Mouse (Mus musculus) heart, adult 2 months (tissue): Measurements from ENCODE around the gene Ptprn2. TPM values are rescaled to one million over a fixed set of nuclear protein-coding genes. Genes with fewer than 3 reads are reported as not detected.

Experiments
- DNase-seq, 2 experiments: peaks; one replicate each; pipeline ENCODE4 v3.0.0; 2021
- H3K27ac ChIP-seq: fragments of 200-600 bp; 2 replicates; pipeline ENCODE4 v1.8.1; 2022
- H3K27me3 ChIP-seq: fragments of 200-500 bp; 2 replicates; pipeline ENCODE4 v1.6.1; 2012; ENCODE audit warnings: mild to moderate bottlenecking, low read length, inconsistent platforms, mixed read lengths; ENCODE audit not compliant: control insufficient read depth, insufficient read depth
- H3K36me3 ChIP-seq: fragments of 200-500 bp; 2 replicates; pipeline ENCODE4 v1.6.1; 2012; ENCODE audit warnings: low read length, inconsistent platforms; ENCODE audit not compliant: control insufficient read depth, insufficient read depth
- H3K4me1 ChIP-seq: fragments of 200-500 bp; 2 replicates; pipeline ENCODE4 v1.6.1; 2011; ENCODE audit warnings: low read length; ENCODE audit not compliant: control insufficient read depth, insufficient read depth
- H3K4me3 ChIP-seq: fragments of 200-600 bp; 2 replicates; pipeline ENCODE4 v1.8.1; 2022
- H3K79me2 ChIP-seq: fragments of 200-500 bp; replicated peaks from 2 replicates; pipeline ENCODE4 v1.6.1; 2012; ENCODE audit warnings: mild to moderate bottlenecking, inconsistent platforms, low read length, moderate library complexity, mixed read lengths; ENCODE audit not compliant: control insufficient read depth, insufficient read depth
- H3K9ac ChIP-seq: fragments of 200-500 bp; 2 replicates; pipeline ENCODE4 v1.6.1; 2012; ENCODE audit warnings: low read depth, mild to moderate bottlenecking, control low read depth, inconsistent platforms, low read length, mixed read lengths
- CTCF ChIP-seq: fragments of 200-600 bp; IDR thresholded peaks from 2 replicates; pipeline ENCODE4 v1.8.1; 2022; ENCODE audit warnings: antibody characterized with exemption, mild to moderate bottlenecking, moderate library complexity
- EP300 ChIP-seq: fragments of 200-500 bp; IDR thresholded peaks from 2 replicates; pipeline ENCODE4 v1.6.1; 2011; ENCODE audit warnings: low read depth, low read length, control low read depth; ENCODE audit not compliant: insufficient read depth
- POLR2A ChIP-seq: fragments of 200-500 bp; IDR thresholded peaks from 2 replicates; pipeline ENCODE4 v1.6.1; 2011; ENCODE audit warnings: mild to moderate bottlenecking, low read depth, low read length, control low read depth; ENCODE audit not compliant: insufficient read depth
- WGBS: fragments of 180-500 bp; shearing (Covaris S2); methylation state at CpG from one replicate; pipeline ENCODE4 v1.1.7; 2018; 5-methylcytosine and 5-hydroxymethylcytosine counted together
- intact Hi-C: fragments of 180-260 bp; cut with DNase I; formaldehyde crosslinking; loops from one replicate; pipeline ENCODE4 v1.15.1; 2025
- polyA plus RNA-seq: library from polyadenylated mRNA; depleted of rRNA; stranded (reverse); fragments of >200 nt; gene quantifications from 2 replicates; pipeline ENCODE4 v1.2.3, GENCODE M21; 2012
- total RNA-seq, 2 experiments: library from RNA; stranded (reverse); gene quantifications; 2 replicates each; pipeline ENCODE4 v1.2.3; 2021

Gene Ptprn2
- total and polyA plus RNA-seq, 3 experiments, result 0.21 to 0.23 TPM; not detected in 1

DNA sequence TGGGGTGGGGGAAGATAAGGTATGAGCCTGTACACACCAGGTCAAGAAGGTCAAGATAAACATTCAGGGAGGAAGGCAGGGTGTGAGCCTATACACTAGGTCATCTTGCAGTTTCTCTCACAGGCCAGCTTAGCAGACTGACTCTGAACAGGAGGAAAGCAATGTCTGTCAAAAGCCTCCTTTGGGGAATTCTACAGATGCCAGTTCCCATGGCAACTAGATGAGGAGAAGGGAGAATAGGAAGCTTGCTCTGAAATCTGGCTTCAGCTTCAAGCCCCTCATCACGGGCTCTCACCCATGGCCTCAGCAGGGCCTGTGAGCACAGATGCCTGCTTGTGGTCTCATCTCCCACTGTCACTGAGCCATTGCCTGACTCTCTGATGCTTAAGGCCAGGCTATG lies 421.9 kb downstream of the Ptprn2 start:
- no peak overlapping the region for H3K27ac ChIP-seq
- H3K79me2 ChIP-seq, result no peaks in the 10 kb centered on the region
- H3K27me3 ChIP-seq, result no peaks in the 10 kb centered on the region
- 36% methylated on average over 1 of the region's 1 CpGs for WGBS
- DNase-seq, result no peak
- H3K4me3 ChIP-seq, result no peak overlapping the region
- no peaks in the 10 kb centered on the region for H3K36me3 ChIP-seq
- H3K4me1 ChIP-seq, result no peaks in the 10 kb centered on the region
- TF ChIP-seq CTCF, result no peak
- intact Hi-C loops, result no loop called here
- no peak overlapping the region for H3K9ac ChIP-seq

DNA sequence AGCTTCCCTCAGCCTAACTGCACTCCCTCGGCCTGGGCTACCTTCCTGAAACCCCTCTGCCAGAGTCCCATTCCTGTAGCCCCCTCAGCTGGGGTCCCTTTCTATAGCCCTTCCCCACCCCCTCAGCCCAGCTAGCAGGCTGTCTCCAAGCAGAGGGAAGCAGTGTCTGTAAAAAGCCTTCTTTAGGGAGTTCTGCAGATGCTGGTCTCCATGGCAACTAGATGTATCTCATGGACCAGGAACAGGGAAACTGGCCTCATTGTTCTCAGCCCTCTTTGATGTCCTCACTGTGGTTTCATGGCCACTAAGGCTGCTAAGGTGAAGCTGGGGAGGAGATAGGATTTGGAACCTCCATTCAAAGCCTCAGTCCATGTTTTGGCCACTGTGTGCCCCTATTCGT lies 423.1 kb downstream of the Ptprn2 start:
- DNase-seq, result no peak
- Histone ChIP-seq H3K36me3 (no peaks in the 10 kb centered on the region), H3K9ac (no peak overlapping the region), H3K27ac (no peak overlapping the region), H3K79me2 (no peaks in the 10 kb centered on the region), H3K4me1 (no peaks in the 10 kb centered on the region), H3K27me3 (no peaks in the 10 kb centered on the region), H3K4me3 (no peak overlapping the region)
- intact Hi-C loops, result no loop called here
- 57% methylated on average over 2 of the region's 2 CpGs for WGBS
- TF ChIP-seq EP300 (no peak), CTCF (no peak), POLR2A (no peak)

DNA sequence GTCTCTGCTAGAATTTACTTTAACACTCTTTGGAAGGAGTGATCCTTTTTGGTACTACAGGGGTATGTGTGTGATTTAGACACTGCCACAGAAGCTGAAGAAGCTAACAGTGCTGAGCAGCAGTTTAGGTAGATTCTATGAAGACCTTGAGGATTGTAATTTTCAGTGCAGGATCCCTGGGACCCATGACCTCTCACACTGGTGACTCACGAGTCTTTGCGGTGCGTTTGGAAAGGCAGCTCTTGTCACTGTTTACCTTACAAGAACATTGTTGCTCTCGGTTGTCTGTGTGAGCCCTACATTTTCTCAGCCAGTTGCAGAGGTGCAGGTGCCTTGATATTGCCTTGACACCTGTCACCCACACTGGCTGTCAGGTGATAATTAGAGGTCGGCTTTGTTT lies 431.3 kb downstream of the Ptprn2 start:
- 68% methylated on average over 5 of the region's 5 CpGs for WGBS
- Histone ChIP-seq H3K36me3 (no peaks in the 10 kb centered on the region), H3K4me1 (no peaks in the 10 kb centered on the region), H3K27ac (no peak overlapping the region), H3K79me2 (no peaks in the 10 kb centered on the region), H3K27me3 (no peaks in the 10 kb centered on the region; the same call in 1 of the 2 replicates), H3K9ac (no peak overlapping the region), H3K4me3 (no peak overlapping the region)
- DNase-seq, result no peak
- intact Hi-C loops, result no loop called here
- TF ChIP-seq CTCF, result no peak
- no peak for TF ChIP-seq POLR2A
- TF ChIP-seq EP300, result no peak

DNA sequence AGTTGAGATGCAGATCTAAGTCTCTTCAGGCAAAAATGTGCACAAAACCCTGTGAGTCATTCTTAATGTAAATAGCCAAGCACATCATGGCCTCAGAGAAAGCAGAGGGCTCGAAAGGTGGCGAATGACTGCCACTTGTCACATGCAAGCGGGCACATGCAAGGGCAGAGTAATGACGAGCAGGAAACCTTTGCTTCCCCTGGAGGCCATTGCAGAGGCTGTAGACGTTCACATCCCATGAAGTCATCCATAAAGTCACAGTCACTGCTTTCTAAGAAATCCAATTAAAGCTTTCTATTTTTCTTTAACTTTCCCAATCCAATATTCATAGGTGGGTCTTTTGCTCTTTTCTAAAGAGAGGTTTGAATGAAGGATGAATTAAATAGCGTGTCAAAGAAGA lies 433.7 kb downstream of the Ptprn2 start:
- TF ChIP-seq EP300, result no peak
- no peak for TF ChIP-seq CTCF
- TF ChIP-seq POLR2A, result no peak
- Histone ChIP-seq H3K79me2 (no peaks in the 10 kb centered on the region), H3K4me1 (no peaks in the 10 kb centered on the region), H3K9ac (no peak overlapping the region), H3K27ac (no peak overlapping the region), H3K4me3 (no peak overlapping the region), H3K27me3 (no peaks in the 10 kb centered on the region; the same call in 1 of the 2 replicates), H3K36me3 (no peaks in the 10 kb centered on the region)
- intact Hi-C loops, result no loop called here
- no peak for DNase-seq
- WGBS, result 74% methylated on average over 6 of the region's 6 CpGs

GRCm38 (mm10) chr12:116919691-116920526 lies 434.4 kb downstream of the Ptprn2 start:
- Histone ChIP-seq H3K27me3 (no peaks in the 10 kb centered on the region; the same call in 1 of the 2 replicates), H3K36me3 (no peaks in the 10 kb centered on the region), H3K9ac (no peak overlapping the region), H3K4me3 (no peak overlapping the region), H3K27ac (no peak overlapping the region), H3K4me1 (no peaks in the 10 kb centered on the region), H3K79me2 (no peaks in the 10 kb centered on the region)
- WGBS, result 77% methylated on average over 22 of the region's 22 CpGs
- TF ChIP-seq EP300, result no peak
- intact Hi-C loops, result no loop called here
- no peak for DNase-seq

- no peak overlapping the region for H3K9ac ChIP-seq
- intact Hi-C loops, result no loop called here
- DNase-seq, result no peak
- H3K4me1 ChIP-seq, result no peaks in the 10 kb centered on the region
- H3K36me3 ChIP-seq, result no peaks in the 10 kb centered on the region
- TF ChIP-seq EP300 (no peak), POLR2A (no peak), CTCF (no peak)
- H3K4me3 ChIP-seq, result no peak overlapping the region
- H3K79me2 ChIP-seq, result no peaks in the 10 kb centered on the region
- 71% methylated on average over 5 of the region's 5 CpGs for WGBS
- H3K27me3 ChIP-seq, result no peaks in the 10 kb centered on the region
- no peak overlapping the region for H3K27ac ChIP-seq
Measured at GRCm38 (mm10) chr12:116927115-116927514, 441.6 kb downstream of the Ptprn2 start.
